Mouse (Mus musculus) megakaryocyte-erythroid progenitor cell, adult 5 weeks (primary cell): Measurements from ENCODE around the gene Olfr1160. TPM values are rescaled to one million over a fixed set of nuclear protein-coding genes. Genes with fewer than 3 reads are reported as not detected.

Experiments used
- polyA plus RNA-seq: library from polyadenylated mRNA; stranded (reverse); fragments of >175 nt; gene quantifications from 2 replicates; pipeline ENCODE4 v1.2.3, GENCODE M21; 2012

Olfr1160 gene
- polyA plus RNA-seq, result not detected in 2 replicates

GRCm38 (mm10) chr2:88007515-88008318, at the start of gene Olfr1160:
Olfr1160 (minus strand) TSS chr2:88008268.

GRCm38 (mm10) chr2:88051029-88051428, 43.0 kb upstream of the Olfr1160 start, which contains the start of gene Olfr1162:
Olfr1162 (minus strand) TSS chr2:88051129.

GRCm38 (mm10) chr2:88037599-88037998, 29.5 kb upstream of the Olfr1160 start, which contains the start of gene Olfr73:
Olfr73 (minus strand) TSS chr2:88037699.

GRCm38 (mm10) chr2:88022474-88022873, 14.4 kb upstream of the Olfr1160 start, which contains the start of gene Olfr1161:
Olfr1161 (plus strand) TSS chr2:88022774.

GRCm38 (mm10) chr2:87989813-87990212, 18.3 kb downstream of the Olfr1160 start, which contains the start of gene Olfr1158:
Olfr1158 (plus strand) TSS chr2:87990113.

GRCm38 (mm10) chr2:87974563-87974962, 33.5 kb downstream of the Olfr1160 start, which contains the start of gene Olfr74:
Olfr74 (minus strand) TSS chr2:87974663.

GRCm38 (mm10) chr2:87968199-87968598, 39.9 kb downstream of the Olfr1160 start, which contains the start of gene Olfr1157:
Olfr1157 (minus strand) TSS chr2:87968299.

GRCm38 (mm10) chr2:87953000-87953399, 55.1 kb downstream of the Olfr1160 start, which contains the start of gene Olfr1156:
Olfr1156 (minus strand) TSS chr2:87953100.

Other genes with a start within 250 kb of the Olfr1160 start
- gene Olfr152, start 228.8 kb downstream of the Olfr1160 start, polyA plus RNA-seq, result not detected in 2 replicates
- gene Olfr1143, start 207.7 kb downstream of the Olfr1160 start, polyA plus RNA-seq, result not detected in 2 replicates
- not detected in 2 replicates for gene Olfr1145, start 198.4 kb downstream of the Olfr1160 start, polyA plus RNA-seq
- gene Olfr1148, start 177.7 kb downstream of the Olfr1160 start, polyA plus RNA-seq, result not detected in 2 replicates
- not detected in 2 replicates for gene Olfr1150-ps1, start 164.3 kb downstream of the Olfr1160 start, polyA plus RNA-seq
- gene Olfr1151, start 152.4 kb downstream of the Olfr1160 start, polyA plus RNA-seq, result not detected in 2 replicates
- gene Olfr1152, start 141.8 kb downstream of the Olfr1160 start, polyA plus RNA-seq, result 0.01 TPM in 1 of 2 replicates, not detected in the other
- gene Olfr1153, start 113.3 kb downstream of the Olfr1160 start, polyA plus RNA-seq, result not detected in 2 replicates
- gene Olfr1154, start 103.1 kb downstream of the Olfr1160 start, polyA plus RNA-seq, result not detected in 2 replicates
- not detected in 2 replicates for gene Olfr1155, start 63.1 kb downstream of the Olfr1160 start, polyA plus RNA-seq
- not detected in 2 replicates for gene Olfr1156, start 55.2 kb downstream of the Olfr1160 start, polyA plus RNA-seq
- not detected in 2 replicates for gene Olfr1157, start 40.0 kb downstream of the Olfr1160 start, polyA plus RNA-seq
- gene Olfr74, start 33.6 kb downstream of the Olfr1160 start, polyA plus RNA-seq, result not detected in 2 replicates
- not detected in 2 replicates for gene Olfr1158, start 18.2 kb downstream of the Olfr1160 start, polyA plus RNA-seq
- not detected in 2 replicates for gene Olfr1161, start 14.5 kb upstream of the Olfr1160 start, polyA plus RNA-seq
- not detected in 2 replicates for gene Olfr73, start 29.4 kb upstream of the Olfr1160 start, polyA plus RNA-seq
- gene Olfr1162, start 42.9 kb upstream of the Olfr1160 start, polyA plus RNA-seq, result not detected in 2 replicates
- not detected in 2 replicates for gene Olfr1163, start 63.6 kb upstream of the Olfr1160 start, polyA plus RNA-seq
- not detected in 2 replicates for gene Olfr1164, start 85.7 kb upstream of the Olfr1160 start, polyA plus RNA-seq
- not detected in 2 replicates for gene Olfr1166, start 120.0 kb upstream of the Olfr1160 start, polyA plus RNA-seq
- not detected in 2 replicates for gene Olfr1167, start 146.9 kb upstream of the Olfr1160 start, polyA plus RNA-seq
- gene Olfr1168, start 173.6 kb upstream of the Olfr1160 start, polyA plus RNA-seq, result not detected in 2 replicates
- gene Olfr1170, start 220.1 kb upstream of the Olfr1160 start, polyA plus RNA-seq, result not detected in 2 replicates